Mouse (Mus musculus) limb, embryonic 14.5 days (tissue): ENCODE data around the gene Gdap1l1. TPM values are rescaled to one million over a fixed set of nuclear protein-coding genes. Genes with fewer than 3 reads are reported as not detected.

Experiments used
- ATAC-seq: fragments of 200-750 bp; cut with Nextera tagmentation; 2 replicates; pipeline ENCODE4 v1.8.0; 2017; ENCODE audit warnings: low read depth, moderate number of reproducible peaks, moderate TSS enrichment; ENCODE audit not compliant: low FRiP score
- DNase-seq: peaks from one replicate; pipeline ENCODE4 v3.0.0-alpha.2; 2015; ENCODE audit warnings: low spot score
- H3K27ac ChIP-seq: fragments of 300-500 bp; sonication (generic); replicated peaks from 2 replicates; pipeline ENCODE4 v1.5.1; 2014; ENCODE audit warnings: low read depth, mild to moderate bottlenecking, low read length, moderate library complexity, mixed read lengths
- H3K27me3 ChIP-seq: fragments of 300-500 bp; sonication (generic); 2 replicates; pipeline ENCODE4 v1.6.1; 2014; ENCODE audit warnings: low read length, mixed read lengths; ENCODE audit not compliant: control insufficient read depth, insufficient read depth
- H3K36me3 ChIP-seq: fragments of 300-500 bp; sonication (generic); 2 replicates; pipeline ENCODE4 v1.6.1; 2014; ENCODE audit warnings: mild to moderate bottlenecking, low read length, moderate library complexity, mixed read lengths; ENCODE audit not compliant: control insufficient read depth, insufficient read depth
- H3K4me1 ChIP-seq: fragments of 300-500 bp; sonication (generic); 2 replicates; pipeline ENCODE4 v1.6.1; 2014; ENCODE audit warnings: antibody characterized with exemption, low read length, mixed read lengths; ENCODE audit not compliant: control insufficient read depth, insufficient read depth
- H3K4me2 ChIP-seq: fragments of 300-500 bp; sonication (generic); replicated peaks from 2 replicates; pipeline ENCODE4 v1.6.1; 2014; ENCODE audit warnings: low read depth, mild to moderate bottlenecking, low read length, moderate library complexity; ENCODE audit not compliant: severe bottlenecking
- H3K4me3 ChIP-seq: fragments of 300-500 bp; sonication (generic); replicated peaks from 2 replicates; pipeline ENCODE4 v1.5.1; 2014; ENCODE audit warnings: low read length
- H3K9ac ChIP-seq: fragments of 300-500 bp; sonication (generic); 2 replicates; pipeline ENCODE4 v1.6.1; 2014; ENCODE audit warnings: mild to moderate bottlenecking, low read depth, low read length, moderate library complexity; ENCODE audit not compliant: severe bottlenecking
- H3K9me3 ChIP-seq: fragments of 300-500 bp; sonication (generic); 2 replicates; pipeline ENCODE4 v1.6.1; 2016; ENCODE audit warnings: low read length; ENCODE audit not compliant: control insufficient read depth
- POLR2A ChIP-seq: fragments of 200-500 bp; IDR thresholded peaks from 2 replicates; pipeline ENCODE4 v1.8.0; 2012; ENCODE audit warnings: inconsistent platforms, mild to moderate bottlenecking, moderate library complexity, borderline replicate concordance; ENCODE audit not compliant: insufficient read depth, insufficient read length; ENCODE audit errors: extremely low read depth
- WGBS: fragments of 180-500 bp; shearing (Covaris S2); extraction: QIAGEN DNeasy Blood & Tissue Kit; methylation state at CpG from one replicate; pipeline ENCODE4 v1.1.7; 2014; 5-methylcytosine and 5-hydroxymethylcytosine counted together
- polyA plus RNA-seq, 2 experiments: library from polyadenylated mRNA; depleted of rRNA in 1 of 2; stranded (reverse) in 1 of 2; unstranded in 1 of 2; fragments of >200 nt; fragmentation: Nextera tagmentation in 1 of 2; extraction: Ambion mirVana in 1 of 2; gene quantifications; 2 replicates each; pipeline versions ENCODE4 v1.2.1 to v1.2.3; 2012 to 2014

Gdap1l1 gene
- polyA plus RNA-seq, 2 experiments: 0.43 to 0.60 TPM

DNA sequence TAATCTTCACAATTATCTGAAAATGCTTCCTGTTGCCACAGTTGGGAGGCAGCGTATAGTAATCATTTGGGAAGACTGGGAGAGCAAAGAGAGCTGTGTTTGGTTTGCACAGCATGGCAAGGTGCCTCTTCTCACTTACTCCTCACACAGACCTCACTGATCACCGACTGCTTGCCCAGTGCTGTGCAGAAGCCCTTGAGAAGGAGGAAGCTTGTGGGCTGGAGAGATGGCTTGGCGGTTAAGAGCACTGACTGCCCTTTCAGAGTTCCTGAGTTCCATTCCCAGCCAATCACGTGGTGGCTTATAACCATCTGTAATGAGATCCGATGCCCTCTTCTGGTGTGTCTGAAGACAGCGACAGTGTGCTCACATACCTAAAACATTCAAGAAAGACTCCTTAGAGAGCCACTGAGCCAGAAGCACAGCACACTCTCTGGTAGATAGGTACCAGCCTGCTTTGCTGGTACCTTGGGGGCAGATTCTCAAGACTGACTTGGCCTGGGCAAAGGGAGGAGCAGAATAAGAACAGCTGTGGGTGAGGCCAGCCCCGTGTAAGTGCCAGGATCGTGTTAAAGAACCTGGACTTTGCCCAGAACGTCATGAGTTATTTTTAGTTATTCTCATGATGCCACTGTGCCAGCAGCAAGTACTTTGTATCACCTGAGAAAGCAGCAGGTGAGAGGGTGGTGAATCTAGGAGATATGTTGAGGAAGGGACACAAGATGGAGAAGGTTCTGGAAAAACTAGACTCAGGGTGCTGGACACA, 15.2 kb upstream of the Gdap1l1 start:
- no peak for ATAC-seq
- H3K4me1 ChIP-seq: peaks cover 12% of the 10 kb centered on the region
- no peak overlapping the region for H3K4me2 ChIP-seq
- H3K4me3 ChIP-seq: no peak overlapping the region
- no peak overlapping the region for H3K27ac ChIP-seq
- H3K36me3 ChIP-seq: no peaks in the 10 kb centered on the region
- 80% methylated on average over 9 of the region's 9 CpGs for WGBS
- H3K9me3 ChIP-seq: no peaks in the 10 kb centered on the region
- H3K9ac ChIP-seq: no peak overlapping the region
- no peak for TF ChIP-seq POLR2A
- no peaks in the 10 kb centered on the region for H3K27me3 ChIP-seq
- DNase-seq: no peak

DNA sequence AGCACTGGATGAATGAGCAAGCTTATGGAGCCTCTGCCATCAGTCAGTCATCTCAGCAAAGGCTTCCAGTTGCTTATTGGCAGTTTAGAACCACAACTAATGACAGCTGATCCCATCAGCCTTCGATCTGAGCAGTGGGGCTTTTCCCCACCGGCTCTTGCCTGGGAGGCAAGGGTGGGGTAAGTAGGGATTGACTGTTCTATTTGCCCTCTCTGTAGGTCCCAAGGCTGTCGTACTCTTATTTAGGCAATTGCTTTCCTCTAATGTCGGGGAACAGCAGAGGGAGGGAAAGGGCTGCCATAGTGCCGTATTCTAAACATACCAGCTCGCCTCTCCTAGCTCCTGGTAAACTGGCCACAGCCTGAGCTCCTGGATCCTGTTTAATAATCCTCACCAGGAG, 13.7 kb upstream of the Gdap1l1 start, which contains the start of gene Oser1:
Gene Oser1, minus strand, starts transcription at position 101 of the 400 bp plus-strand sequence.
- 76% methylated on average over 6 of the region's 6 CpGs for WGBS

DNA sequence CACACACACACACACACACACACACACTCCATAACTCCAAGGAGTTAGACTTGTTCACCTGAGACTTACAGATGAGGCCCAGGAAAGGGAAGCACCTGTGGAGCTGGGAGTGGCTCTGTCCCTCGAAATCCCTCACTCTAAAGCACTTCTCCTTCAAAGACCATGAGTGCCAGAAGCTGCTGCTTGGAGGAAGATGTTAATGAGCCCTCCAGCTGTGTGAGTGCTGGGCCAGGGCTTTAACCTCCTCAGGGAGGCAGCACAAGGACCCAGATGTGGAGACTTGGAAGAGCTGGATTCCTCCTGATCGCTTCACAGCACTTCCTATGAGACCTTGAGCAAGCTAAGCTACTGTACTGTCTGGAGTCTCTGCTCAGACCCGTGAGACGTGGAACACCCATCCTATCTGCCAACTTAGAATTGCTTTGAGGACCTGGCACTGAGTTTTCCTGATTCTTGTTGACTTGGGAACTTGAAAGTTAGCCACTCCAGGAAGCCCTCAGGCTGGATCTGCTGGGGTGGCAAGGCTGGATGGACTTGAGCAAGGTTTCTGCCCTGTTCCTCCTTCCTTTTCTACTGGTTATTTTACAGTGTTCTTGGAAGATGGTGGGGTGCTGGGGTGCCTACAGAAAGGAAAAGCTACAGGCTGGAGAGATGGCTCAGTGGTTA, 9.8 kb upstream of the Gdap1l1 start:
- Histone ChIP-seq H3K4me3 (no peak overlapping the region), H3K27me3 (no peaks in the 10 kb centered on the region), H3K4me2 (no peak overlapping the region), H3K9ac (no peak overlapping the region), H3K36me3 (no peaks in the 10 kb centered on the region), H3K27ac (no peak overlapping the region), H3K4me1 (no peaks in the 10 kb centered on the region), H3K9me3 (no peaks in the 10 kb centered on the region)
- DNase-seq: no peak
- WGBS: 21% methylated on average over 4 of the region's 4 CpGs
- no peak for TF ChIP-seq POLR2A
- no peak for ATAC-seq

More for the DNA sequence above, 13.7 kb upstream of the Gdap1l1 start, which contains the start of gene Oser1:
- Histone ChIP-seq H3K27ac (no peak within 1 kb of the TSS), H3K4me1 (peaks cover 8% of the 10 kb centered on the region), H3K9ac (no peak within 1 kb of the TSS), H3K4me3 (no peak within 1 kb of the TSS), H3K4me2 (no peak within 1 kb of the TSS), H3K9me3 (no peaks in the 10 kb centered on the region), H3K36me3 (no peaks in the 10 kb centered on the region), H3K27me3 (no peaks in the 10 kb centered on the region)
- ATAC-seq (no peak), DNase-seq (no peak)
- TF ChIP-seq POLR2A: no peak

DNA sequence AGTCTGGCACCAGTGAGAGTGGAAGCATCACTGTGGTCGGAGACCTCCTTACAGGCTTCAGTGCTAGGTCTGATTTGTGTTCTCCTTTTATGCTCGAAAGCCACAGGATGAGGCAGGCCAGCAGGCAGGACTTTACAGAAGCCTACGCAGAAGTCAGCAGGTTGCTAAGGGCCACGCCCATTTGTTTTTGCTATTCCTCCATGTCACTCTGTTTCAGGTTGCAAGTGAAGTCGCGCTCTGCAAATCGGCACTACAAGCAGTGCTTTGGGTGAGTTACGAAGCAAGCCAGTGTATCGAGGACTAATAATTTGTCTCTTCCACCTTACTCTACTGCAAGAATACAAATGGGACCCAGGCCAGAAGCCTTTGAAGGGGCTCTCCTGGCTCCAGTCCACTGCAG, 7.0 kb upstream of the Gdap1l1 start:
- ATAC-seq: no peak
- Histone ChIP-seq H3K36me3 (no peaks in the 10 kb centered on the region), H3K4me2 (no peak overlapping the region), H3K4me1 (no peaks in the 10 kb centered on the region), H3K27me3 (no peaks in the 10 kb centered on the region), H3K27ac (no peak overlapping the region), H3K9ac (no peak overlapping the region), H3K4me3 (no peak overlapping the region), H3K9me3 (no peaks in the 10 kb centered on the region)
- 86% methylated on average over 9 of the region's 9 CpGs for WGBS
- no peak for DNase-seq
- TF ChIP-seq POLR2A: no peak

DNA sequence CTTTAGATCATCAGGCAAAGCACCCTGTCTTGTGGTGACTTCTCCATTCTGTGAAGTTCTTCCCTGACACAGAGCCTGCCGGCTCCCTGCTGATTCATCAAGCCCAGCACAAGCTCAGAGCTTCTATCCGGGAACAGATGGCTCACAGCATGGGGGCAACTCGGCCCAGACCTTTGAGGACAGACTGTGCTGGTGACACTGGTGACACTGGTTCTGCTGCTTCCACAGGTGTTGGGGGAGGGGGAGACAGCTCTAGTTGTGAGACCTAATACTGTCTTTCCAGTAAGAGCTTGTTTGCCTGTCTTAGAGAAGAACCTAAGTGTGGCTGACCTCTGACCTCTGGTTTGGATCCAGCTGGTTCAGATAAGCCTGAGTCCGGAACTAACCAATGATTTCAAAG, 4.3 kb upstream of the Gdap1l1 start:
- no peak for ATAC-seq
- TF ChIP-seq POLR2A: no peak
- WGBS: 11% methylated on average over 4 of the region's 4 CpGs
- Histone ChIP-seq H3K9me3 (no peaks in the 10 kb centered on the region), H3K4me3 (no peak overlapping the region), H3K36me3 (no peaks in the 10 kb centered on the region), H3K4me1 (no peaks in the 10 kb centered on the region), H3K27me3 (peaks cover 14% of the 10 kb centered on the region), H3K27ac (no peak overlapping the region), H3K9ac (no peak overlapping the region), H3K4me2 (no peak overlapping the region)
- DNase-seq: no peak
